Mouse (Mus musculus): ENCODE data around the gene Tubd1.

GRCm38 (mm10) chr11:86517229-86517628 is 27.6 kb upstream of the Tubd1 start:
- no peak for TF ChIP-seq CTCF (IDR thresholded peaks at IDR 0.05; ENCODE audit: insufficient read depth, low read depth, low read length)
- TF ChIP-seq POLR2A (IDR thresholded peaks at IDR 0.05; ENCODE audit: insufficient read depth, low read depth, low read length) = no peak
